Mouse (Mus musculus) intestine, embryonic 16.5 days (tissue): ENCODE measurements at regions not wholly inside any gene's neighbourhood (a gene's known extent, or its start where the extent isn't known, plus 50 kb on each side); places are given as distances from the start of the nearest gene placed in this dataset.

Experiments
- ATAC-seq: fragments of 200-750 bp; cut with Nextera tagmentation; 2 replicates; pipeline ENCODE4 v1.8.0; 2017; ENCODE audit warnings: moderate TSS enrichment, moderate library complexity
- H3K27ac ChIP-seq: fragments of 300-500 bp; sonication (generic); 2 replicates; pipeline ENCODE4 v1.5.1; 2014; ENCODE audit warnings: mild to moderate bottlenecking, low read length
- H3K27me3 ChIP-seq: fragments of 300-500 bp; sonication (generic); replicated peaks from 2 replicates; pipeline ENCODE4 v1.6.1; 2014; ENCODE audit warnings: low read length, control low read depth, mixed read lengths; ENCODE audit not compliant: control insufficient read depth, insufficient read depth
- H3K36me3 ChIP-seq: fragments of 300-500 bp; sonication (generic); 2 replicates; pipeline ENCODE4 v1.6.1; 2014; ENCODE audit warnings: low read length, control low read depth; ENCODE audit not compliant: control insufficient read depth, insufficient read depth
- H3K4me1 ChIP-seq: fragments of 300-500 bp; sonication (generic); 2 replicates; pipeline ENCODE4 v1.6.1; 2014; ENCODE audit warnings: low read length, control low read depth, mixed read lengths; ENCODE audit not compliant: control insufficient read depth, insufficient read depth
- H3K4me2 ChIP-seq: fragments of 300-500 bp; sonication (generic); 2 replicates; pipeline ENCODE4 v1.6.1; 2014; ENCODE audit warnings: low read depth, low read length, control low read depth
- H3K4me3 ChIP-seq: fragments of 300-500 bp; sonication (generic); 2 replicates; pipeline ENCODE4 v1.5.1; 2014; ENCODE audit warnings: mild to moderate bottlenecking, low read length
- H3K9ac ChIP-seq: fragments of 300-500 bp; sonication (generic); 2 replicates; pipeline ENCODE4 v1.6.1; 2014; ENCODE audit warnings: low read depth, low read length
- H3K9me3 ChIP-seq: fragments of 300-500 bp; sonication (generic); 2 replicates; pipeline ENCODE4 v1.6.1; 2016; ENCODE audit warnings: low read length, control low read depth; ENCODE audit not compliant: control insufficient read depth
- WGBS: fragments of 180-500 bp; shearing (Covaris S2); extraction: QIAGEN DNeasy Blood & Tissue Kit; methylation state at CpG from one replicate; pipeline ENCODE4 v1.1.7; 2014; 5-methylcytosine and 5-hydroxymethylcytosine counted together

- H3K36me3 ChIP-seq = no peaks in the 10 kb centered on the region
- H3K4me3 ChIP-seq = no peak overlapping the region
- no peaks in the 10 kb centered on the region for H3K9me3 ChIP-seq
- no peak overlapping the region for H3K27ac ChIP-seq
- no peak overlapping the region for H3K9ac ChIP-seq
- H3K4me1 ChIP-seq = no peaks in the 10 kb centered on the region
- WGBS = 66% methylated on average over 3 of the region's 3 CpGs
- ATAC-seq = no peak
- no peak overlapping the region for H3K4me2 ChIP-seq
- H3K27me3 ChIP-seq = no peaks in the 10 kb centered on the region
Observed at GRCm38 (mm10) chr13:107683909-107684308, 360.3 kb upstream of the Smim15 start.

GRCm38 (mm10) chr13:107681719-107682118 is 362.5 kb upstream of the Smim15 start:
- no peak overlapping the region for H3K27ac ChIP-seq
- H3K4me3 ChIP-seq = no peak overlapping the region
- H3K27me3 ChIP-seq = no peaks in the 10 kb centered on the region
- H3K9me3 ChIP-seq = no peaks in the 10 kb centered on the region
- 74% methylated on average over 5 of the region's 5 CpGs for WGBS
- H3K4me2 ChIP-seq = no peak overlapping the region
- no peak overlapping the region for H3K9ac ChIP-seq
- H3K36me3 ChIP-seq = no peaks in the 10 kb centered on the region
- H3K4me1 ChIP-seq = peaks cover 4% of the 10 kb centered on the region
- no peak for ATAC-seq

- Histone ChIP-seq H3K36me3 (no peaks in the 10 kb centered on the region), H3K4me2 (no peak overlapping the region), H3K4me1 (peaks cover 12% of the 10 kb centered on the region), H3K9me3 (no peaks in the 10 kb centered on the region), H3K4me3 (no peak overlapping the region), H3K9ac (no peak overlapping the region), H3K27me3 (no peaks in the 10 kb centered on the region), H3K27ac (no peak overlapping the region)
- ATAC-seq = no peak
Observed at GRCm38 (mm10) chr13:107678860-107679259, 365.4 kb upstream of the Smim15 start.

GRCm38 (mm10) chr13:107677091-107677470 is 367.2 kb upstream of the Smim15 start:
- no peaks in the 10 kb centered on the region for H3K9me3 ChIP-seq
- ATAC-seq = peak; percentile 14; the same call in 1 of the 2 replicates
- no peak overlapping the region for H3K9ac ChIP-seq
- 43% methylated on average over 8 of the region's 8 CpGs for WGBS
- no peak overlapping the region for H3K4me3 ChIP-seq
- H3K27ac ChIP-seq = peak overlapping the region; percentile 58
- H3K36me3 ChIP-seq = no peaks in the 10 kb centered on the region
- no peaks in the 10 kb centered on the region for H3K27me3 ChIP-seq
- H3K4me1 ChIP-seq = peaks cover 12% of the 10 kb centered on the region
- H3K4me2 ChIP-seq = peak overlapping the region; percentile 21; the same call in 1 of the 2 replicates

GRCm38 (mm10) chr13:107676310-107677090 is 367.7 kb upstream of the Smim15 start:
- H3K4me2 ChIP-seq = peak overlapping the region; percentile 21; the same call in 1 of the 2 replicates
- H3K27me3 ChIP-seq = no peaks in the 10 kb centered on the region
- H3K36me3 ChIP-seq = no peaks in the 10 kb centered on the region
- no peak overlapping the region for H3K4me3 ChIP-seq
- peak overlapping the region; percentile 58 for H3K27ac ChIP-seq
- no peak overlapping the region for H3K9ac ChIP-seq
- no peaks in the 10 kb centered on the region for H3K9me3 ChIP-seq
- peak; percentile 91 for ATAC-seq
- peaks cover 12% of the 10 kb centered on the region for H3K4me1 ChIP-seq
- 14% methylated on average over 9 of the region's 9 CpGs for WGBS

GRCm38 (mm10) chr13:107672166-107672565 is 372.1 kb upstream of the Smim15 start:
- ATAC-seq = no peak
- Histone ChIP-seq H3K9ac (no peak overlapping the region), H3K9me3 (no peaks in the 10 kb centered on the region), H3K4me2 (no peak overlapping the region), H3K27ac (no peak overlapping the region), H3K4me3 (no peak overlapping the region), H3K36me3 (no peaks in the 10 kb centered on the region), H3K27me3 (no peaks in the 10 kb centered on the region; the same call in 1 of the 2 replicates), H3K4me1 (peaks cover 12% of the 10 kb centered on the region)
- WGBS = 78% methylated on average over 5 of the region's 5 CpGs

GRCm38 (mm10) chr13:107668509-107668908 is 375.7 kb upstream of the Smim15 start:
- Histone ChIP-seq H3K36me3 (no peaks in the 10 kb centered on the region), H3K27ac (no peak overlapping the region), H3K4me2 (no peak overlapping the region), H3K9me3 (no peaks in the 10 kb centered on the region), H3K9ac (no peak overlapping the region), H3K27me3 (no peaks in the 10 kb centered on the region; the same call in 1 of the 2 replicates), H3K4me3 (no peak overlapping the region), H3K4me1 (0 out of 2 replicates have a peak, but pooled peaks cover 3% of the 10 kb centered on the region)
- 57% methylated on average over 4 of the region's 5 CpGs for WGBS
- no peak for ATAC-seq

- 0 out of 2 replicates have a peak, but pooled peaks cover 3% of the 10 kb centered on the region for H3K4me1 ChIP-seq
- no peak overlapping the region for H3K4me3 ChIP-seq
- peak; percentile 69 for ATAC-seq
- H3K9me3 ChIP-seq = no peaks in the 10 kb centered on the region
- WGBS = 52% methylated on average over 6 of the region's 6 CpGs
- no peaks in the 10 kb centered on the region; the same call in 1 of the 2 replicates for H3K27me3 ChIP-seq
- H3K36me3 ChIP-seq = no peaks in the 10 kb centered on the region
- no peak overlapping the region for H3K4me2 ChIP-seq
- no peak overlapping the region for H3K27ac ChIP-seq
- H3K9ac ChIP-seq = no peak overlapping the region
Observed at GRCm38 (mm10) chr13:107665775-107666174, 378.5 kb upstream of the Smim15 start.

- H3K9me3 ChIP-seq = no peaks in the 10 kb centered on the region
- H3K27ac ChIP-seq = no peak overlapping the region
- H3K4me2 ChIP-seq = no peak overlapping the region
- H3K27me3 ChIP-seq = no peaks in the 10 kb centered on the region
- no peaks in the 10 kb centered on the region for H3K36me3 ChIP-seq
- 53% methylated on average over 8 of the region's 8 CpGs for WGBS
- no peak overlapping the region for H3K4me3 ChIP-seq
- ATAC-seq = no peak
- 0 out of 2 replicates have a peak, but pooled peaks cover 3% of the 10 kb centered on the region for H3K4me1 ChIP-seq
- H3K9ac ChIP-seq = no peak overlapping the region
Observed at GRCm38 (mm10) chr13:107664197-107664596, 380.0 kb upstream of the Smim15 start.
